11 mouse cellular contexts compared by ENCODE assay signal in genomic region chr13:112116101-112116726, GRCm38 (mm10).
A peak's percentile ranks its signal among the peaks of the same experiment; 100 is the strongest.
DNase-seq lines count a peak whose midpoint lies in the region; ATAC-seq lines count a peak whose summit lies in the region.
"Had no signal": no experiment of that assay in that cellular context is flagged by ENCODE, and none has a peak within 500 bp of the region (broad histone marks: within the 10 kb centered on the region; RNA-seq: fewer than 3 reads in every experiment).

No protein-coding gene starts in this region.

- H3K4me3 ChIP-seq in forebrain, embryonic 16.5 days (replicated peaks; ENCODE audit: low read length) = no peak overlapping the region
- H3K4me3 ChIP-seq in forebrain, embryonic 13.5 days = no peak overlapping the region
- no peak overlapping the region for H3K4me3 ChIP-seq in lung, embryonic 15.5 days
- H3K4me3 ChIP-seq in heart, embryonic 12.5 days = no peak overlapping the region
- no peak overlapping the region for H3K4me3 ChIP-seq in neural tube, embryonic 15.5 days (replicated peaks)
- H3K4me3 ChIP-seq: forebrain, embryonic 10.5 days had no signal

- DNase-seq in lung, postnatal 14 days = no peak
- DNase-seq in right cerebral cortex, postnatal 10 days (ENCODE audit: low spot score in 2 of 2) = no peak
- no peak for DNase-seq in frontal cortex, postnatal 14 days (ENCODE audit: low spot score in 2 of 2)
- DNase-seq: cerebellum, adult 9-11 months; kidney, adult 8-10 months had no signal

- peaks cover 4% of the 10 kb centered on the region for H3K27me3 ChIP-seq in forebrain, embryonic 16.5 days (replicated peaks; ENCODE audit: control insufficient read depth, insufficient read depth, low read length)
- H3K27me3 ChIP-seq in forebrain, embryonic 13.5 days = no peaks in the 10 kb centered on the region; the same call in 1 of the 2 replicates
- no peaks in the 10 kb centered on the region for H3K27me3 ChIP-seq in lung, embryonic 15.5 days
- H3K27me3 ChIP-seq in heart, embryonic 12.5 days (replicated peaks) = no peaks in the 10 kb centered on the region
- no peaks in the 10 kb centered on the region for H3K27me3 ChIP-seq in neural tube, embryonic 15.5 days (replicated peaks)

- 0 out of 2 replicates have a peak, but pooled peaks have one; percentile 13 for ATAC-seq in forebrain, embryonic 16.5 days
- no peak for ATAC-seq in forebrain, embryonic 13.5 days
- ATAC-seq in lung, embryonic 15.5 days (ENCODE audit: borderline replicate concordance, extremely low read depth, low FRiP score, low TSS enrichment) = no peak
- peak; percentile 12; the same call in 1 of the 2 replicates for ATAC-seq in heart, embryonic 12.5 days (ENCODE audit: insufficient number of reproducible peaks, low FRiP score)
- peak; percentile 33; the same call in 1 of the 2 replicates for ATAC-seq in neural tube, embryonic 15.5 days (ENCODE audit: low FRiP score)

- 46% methylated on average over 9 of the region's 9 CpGs for WGBS in forebrain, embryonic 16.5 days
- 78% methylated on average over 9 of the region's 9 CpGs for WGBS in forebrain, embryonic 13.5 days
- 52% methylated on average over 9 of the region's 9 CpGs for WGBS in lung, embryonic 15.5 days
- 58% methylated on average over 9 of the region's 9 CpGs for WGBS in heart, embryonic 12.5 days
- WGBS in neural tube, embryonic 15.5 days = 53% methylated on average over 9 of the region's 9 CpGs

- H3K36me3 ChIP-seq in forebrain, embryonic 16.5 days (ENCODE audit: control insufficient read depth, insufficient read depth) = no peaks in the 10 kb centered on the region
- H3K36me3 ChIP-seq in forebrain, embryonic 13.5 days (ENCODE audit: poor library complexity, severe bottlenecking) = no peaks in the 10 kb centered on the region
- H3K36me3 ChIP-seq in lung, embryonic 15.5 days = no peaks in the 10 kb centered on the region
- no peaks in the 10 kb centered on the region for H3K36me3 ChIP-seq in heart, embryonic 12.5 days
- no peaks in the 10 kb centered on the region for H3K36me3 ChIP-seq in neural tube, embryonic 15.5 days
- H3K36me3 ChIP-seq: forebrain, embryonic 10.5 days had no signal

- H3K4me1 ChIP-seq in forebrain, embryonic 16.5 days (replicated peaks; ENCODE audit: control insufficient read depth, insufficient read depth, low read length) = peaks cover 27% of the 10 kb centered on the region
- H3K4me1 ChIP-seq in forebrain, embryonic 13.5 days = peaks cover 19% of the 10 kb centered on the region
- peaks cover 19% of the 10 kb centered on the region for H3K4me1 ChIP-seq in lung, embryonic 15.5 days
- peaks cover 28% of the 10 kb centered on the region for H3K4me1 ChIP-seq in heart, embryonic 12.5 days (replicated peaks)
- H3K4me1 ChIP-seq in neural tube, embryonic 15.5 days = peaks cover 12% of the 10 kb centered on the region

- H3K4me2 ChIP-seq in forebrain, embryonic 16.5 days (ENCODE audit: low read length) = no peak overlapping the region
- no peak overlapping the region for H3K4me2 ChIP-seq in forebrain, embryonic 13.5 days
- H3K4me2 ChIP-seq in lung, embryonic 15.5 days = no peak overlapping the region
- H3K4me2 ChIP-seq in heart, embryonic 12.5 days = no peak overlapping the region
- no peak overlapping the region for H3K4me2 ChIP-seq in neural tube, embryonic 15.5 days

- no peaks in the 10 kb centered on the region for H3K9me3 ChIP-seq in forebrain, embryonic 16.5 days (ENCODE audit: control insufficient read depth, low read length)
- no peaks in the 10 kb centered on the region for H3K9me3 ChIP-seq in forebrain, embryonic 13.5 days (replicated peaks)
- no peaks in the 10 kb centered on the region for H3K9me3 ChIP-seq in lung, embryonic 15.5 days
- H3K9me3 ChIP-seq in heart, embryonic 12.5 days (replicated peaks) = no peaks in the 10 kb centered on the region
- H3K9me3 ChIP-seq in neural tube, embryonic 15.5 days (replicated peaks) = no peaks in the 10 kb centered on the region
- H3K9me3 ChIP-seq: forebrain, embryonic 10.5 days had no signal

- no peak overlapping the region for H3K9ac ChIP-seq in forebrain, embryonic 16.5 days (replicated peaks; ENCODE audit: low read depth, low read length)
- H3K9ac ChIP-seq in forebrain, embryonic 13.5 days = no peak overlapping the region
- H3K9ac ChIP-seq in lung, embryonic 15.5 days = no peak overlapping the region
- no peak overlapping the region for H3K9ac ChIP-seq in heart, embryonic 12.5 days
- no peak overlapping the region for H3K9ac ChIP-seq in neural tube, embryonic 15.5 days (replicated peaks)

- H3K27ac ChIP-seq in forebrain, embryonic 16.5 days (ENCODE audit: low read length) = no peak overlapping the region
- no peak overlapping the region for H3K27ac ChIP-seq in forebrain, embryonic 13.5 days
- 0 out of 2 replicates have a peak overlapping the region, but pooled peaks have one; percentile 0 for H3K27ac ChIP-seq in lung, embryonic 15.5 days
- 0 out of 2 replicates have a peak overlapping the region, but pooled peaks have one; percentile 24 for H3K27ac ChIP-seq in heart, embryonic 12.5 days (ENCODE audit: poor library complexity, severe bottlenecking)
- H3K27ac ChIP-seq in neural tube, embryonic 15.5 days (replicated peaks) = no peak overlapping the region
- H3K27ac ChIP-seq: forebrain, embryonic 10.5 days had no signal

Comparison
In these comparisons a context has a peak if more than half of its experiments do, and no peak if none do; other contexts are left out.
1. ATAC-seq: peak in forebrain, embryonic 16.5 days (single experiment), heart, embryonic 12.5 days (single experiment) and neural tube, embryonic 15.5 days (single experiment); none in forebrain, embryonic 13.5 days (single experiment) and lung, embryonic 15.5 days (single experiment).
2. H3K27ac ChIP-seq: peak in lung, embryonic 15.5 days (single experiment) and heart, embryonic 12.5 days (single experiment); none in forebrain, embryonic 16.5 days (single experiment), forebrain, embryonic 13.5 days (single experiment) and neural tube, embryonic 15.5 days (single experiment).